19 mouse cellular contexts compared by ENCODE assay signal in genomic region chr12:70617024-70617423, GRCm38 (mm10).
DNase-seq lines count a peak whose midpoint lies in the region; TF ChIP-seq lines count a peak whose summit lies in the region.
"Had no signal": no experiment of that assay in that cellular context is flagged by ENCODE, and none has a peak within 500 bp of the region (broad histone marks: within the 10 kb centered on the region; RNA-seq: fewer than 3 reads in every experiment).

No protein-coding gene starts in this region.

- no peak overlapping the region for H3K4me3 ChIP-seq in gastrocnemius, adult 2 months
- H3K4me3 ChIP-seq: forebrain, embryonic 15.5 days; heart, embryonic 10.5 days; hindbrain, embryonic 15.5 days; limb, embryonic 10.5 days; liver, embryonic 15.5 days had no signal

- no peak for DNase-seq in gastrocnemius, adult 2 months
- no peak for DNase-seq in gastrocnemius, adult 8-10 months (ENCODE audit: low spot score in 2 of 2)
- DNase-seq in 3T3-L1 (ENCODE audit: low read depth, low spot score) = peak; percentile 83
- DNase-seq in fibroblast of lung, adult 2 months (ENCODE audit: low read depth) = peak; percentile 68
- peak; percentile 78 for DNase-seq in lung, postnatal 36 days
- no peak for DNase-seq in gastrocnemius, adult 18-20 months (ENCODE audit: low spot score)
- DNase-seq in gastrocnemius, postnatal 14 days = no peak
- DNase-seq: adrenal gland, postnatal 10 days; cerebellum, adult 8-10 months; cerebellum, postnatal 36 days; embryo, embryonic 11 days; kidney, adult 8-10 months; kidney, postnatal 10 days; liver had no signal

- peak overlapping the region; percentile 31; the same call in 1 of the 2 replicates for H3K27ac ChIP-seq in gastrocnemius, adult 2 months
- H3K27ac ChIP-seq: forebrain, embryonic 15.5 days; heart, embryonic 10.5 days; hindbrain, embryonic 15.5 days; limb, embryonic 10.5 days; liver, embryonic 15.5 days had no signal

- intact Hi-C loops in gastrocnemius, adult 2 months (cut with DNase I) = no loop called here
- intact Hi-C loops in gastrocnemius, postnatal 14 days (cut with DNase I; ENCODE audit: low total_unique reads) = no loop called here

- no peak for TF ChIP-seq CTCF in gastrocnemius, adult 2 months (IDR thresholded peaks at IDR 0.05)

Comparison
In these comparisons a context has a peak if more than half of its experiments do, and no peak if none do; other contexts are left out.
1. DNase-seq: peak in 3T3-L1 (single experiment), fibroblast of lung, adult 2 months (single experiment) and lung, postnatal 36 days (single experiment); none in gastrocnemius, adult 2 months (single experiment), gastrocnemius, adult 8-10 months (0 of 2), gastrocnemius, adult 18-20 months (single experiment) and gastrocnemius, postnatal 14 days (single experiment).